Mouse (Mus musculus): ENCODE results near the gene Olfr1044. TPM values are rescaled to one million over a fixed set of nuclear protein-coding genes. Genes with fewer than 3 reads are reported as not detected.
"Not testable (repeated sequence)": the region's sequence is repeated elsewhere in the genome, so short reads cannot be mapped to it uniquely, and the experiment has no call there.

Gene Olfr1044
- polyA plus RNA-seq (2015; fragmentation: Nextera tagmentation; extraction: Ambion mirVana), result not detected in 2 replicates

GRCm38 (mm10) chr2:86177720-86178119 lies at the start of gene Olfr1044:
Gene Olfr1044 (minus strand): TSS chr2:86177820.
- Histone ChIP-seq H3K9ac (replicated peaks) (no peak within 1 kb of the TSS), H3K4me3 (no peak within 1 kb of the TSS), H3K4me1 (no peaks in the 10 kb centered on the region), H3K27ac (replicated peaks) (no peak within 1 kb of the TSS), H3K36me3 (no peaks in the 10 kb centered on the region), H3K27me3 (no peaks in the 10 kb centered on the region), H3K9me3 (no peaks in the 10 kb centered on the region), H3K4me2 (replicated peaks) (no peak within 1 kb of the TSS)
- ATAC-seq (replicated peaks), result no peak

- Histone ChIP-seq H3K36me3 (no peaks in the 10 kb centered on the region), H3K4me3 (no peak within 1 kb of the TSS), H3K27me3 (no peaks in the 10 kb centered on the region), H3K4me2 (replicated peaks) (no peak within 1 kb of the TSS), H3K9me3 (no peaks in the 10 kb centered on the region), H3K4me1 (no peaks in the 10 kb centered on the region), H3K27ac (replicated peaks) (no peak within 1 kb of the TSS), H3K9ac (replicated peaks) (no peak within 1 kb of the TSS)
- ATAC-seq (replicated peaks), result no peak
- 71% methylated on average over 2 of the region's 2 CpGs for WGBS
Observed at GRCm38 (mm10) chr2:86219214-86219613, 41.6 kb upstream of the Olfr1044 start, which contains the start of gene Olfr1046. Gene Olfr1046 (minus strand): TSS chr2:86219314.

GRCm38 (mm10) chr2:86202909-86203308 lies 25.3 kb upstream of the Olfr1044 start, which contains the start of gene Olfr1045:
Gene Olfr1045 (minus strand): TSS chr2:86203009.
- Histone ChIP-seq H3K27ac (replicated peaks) (no peak within 1 kb of the TSS), H3K4me3 (no peak within 1 kb of the TSS), H3K9ac (replicated peaks) (no peak within 1 kb of the TSS), H3K4me2 (replicated peaks) (no peak within 1 kb of the TSS), H3K4me1 (no peaks in the 10 kb centered on the region), H3K27me3 (no peaks in the 10 kb centered on the region), H3K36me3 (no peaks in the 10 kb centered on the region), H3K9me3 (no peaks in the 10 kb centered on the region)
- no peak for ATAC-seq (replicated peaks)

GRCm38 (mm10) chr2:86195863-86196262 lies 18.2 kb upstream of the Olfr1044 start:
- ATAC-seq (replicated peaks), result no peak
- Histone ChIP-seq H3K4me1 (no peaks in the 10 kb centered on the region), H3K9me3 (no peaks in the 10 kb centered on the region), H3K27me3 (no peaks in the 10 kb centered on the region), H3K36me3 (no peaks in the 10 kb centered on the region), H3K27ac (replicated peaks) (no peak overlapping the region), H3K4me2 (replicated peaks) (no peak overlapping the region), H3K4me3 (no peak overlapping the region), H3K9ac (replicated peaks) (no peak overlapping the region)
- 54% methylated on average over 1 of the region's 1 CpGs for WGBS

- no peaks in the 10 kb centered on the region for H3K36me3 ChIP-seq
- no peaks in the 10 kb centered on the region for H3K4me1 ChIP-seq
- H3K27me3 ChIP-seq, result no peaks in the 10 kb centered on the region
- no peak within 1 kb of the TSS for H3K4me2 ChIP-seq (replicated peaks)
- no peak within 1 kb of the TSS for H3K4me3 ChIP-seq
- no peaks in the 10 kb centered on the region for H3K9me3 ChIP-seq
- ATAC-seq (replicated peaks), result no peak
- H3K9ac ChIP-seq (replicated peaks), result no peak within 1 kb of the TSS
- no peak within 1 kb of the TSS for H3K27ac ChIP-seq (replicated peaks)
Observed at GRCm38 (mm10) chr2:86185583-86185982, 8.0 kb upstream of the Olfr1044 start, which contains the start of gene Olfr52. Gene Olfr52 (minus strand): TSS chr2:86185683.

GRCm38 (mm10) chr2:86179950-86180349 lies 2.3 kb upstream of the Olfr1044 start:
- H3K4me1 ChIP-seq, result no peaks in the 10 kb centered on the region
- WGBS, result 80% methylated on average over 3 of the region's 3 CpGs

GRCm38 (mm10) chr2:86175422-86175821 lies 2.2 kb downstream of the Olfr1044 start:
- 88% methylated on average over 7 of the region's 7 CpGs for WGBS
- not testable (repeated sequence) for ATAC-seq (replicated peaks)

More at GRCm38 (mm10) chr2:86179950-86180349, 2.3 kb upstream of the Olfr1044 start:
- Histone ChIP-seq H3K36me3 (no peaks in the 10 kb centered on the region), H3K27ac (replicated peaks) (no peak overlapping the region), H3K27me3 (no peaks in the 10 kb centered on the region), H3K9me3 (no peaks in the 10 kb centered on the region), H3K9ac (replicated peaks) (no peak overlapping the region), H3K4me2 (replicated peaks) (no peak overlapping the region), H3K4me3 (no peak overlapping the region)
- ATAC-seq (replicated peaks), result no peak

GRCm38 (mm10) chr2:86167422-86167821 lies 10.2 kb downstream of the Olfr1044 start, which contains the start of gene Olfr1043:
Gene Olfr1043 (minus strand): TSS chr2:86167522.
- 90% methylated on average over 2 of the region's 2 CpGs for WGBS
- Histone ChIP-seq H3K4me3 (no peak within 1 kb of the TSS), H3K36me3 (no peaks in the 10 kb centered on the region), H3K4me1 (no peaks in the 10 kb centered on the region), H3K27me3 (no peaks in the 10 kb centered on the region), H3K4me2 (replicated peaks) (no peak within 1 kb of the TSS), H3K9ac (replicated peaks) (no peak within 1 kb of the TSS), H3K27ac (replicated peaks) (no peak within 1 kb of the TSS), H3K9me3 (no peaks in the 10 kb centered on the region)
- no peak for ATAC-seq (replicated peaks)

More at GRCm38 (mm10) chr2:86175422-86175821, 2.2 kb downstream of the Olfr1044 start:
- H3K4me1 ChIP-seq; H3K4me2 ChIP-seq (replicated peaks); H3K9ac ChIP-seq (replicated peaks); H3K27me3 ChIP-seq; H3K4me3 ChIP-seq; H3K36me3 ChIP-seq; H3K9me3 ChIP-seq; H3K27ac ChIP-seq (replicated peaks): not testable (repeated sequence)

GRCm38 (mm10) chr2:86161738-86162137 lies 15.9 kb downstream of the Olfr1044 start, which contains the start of gene Olfr1042:
Gene Olfr1042 (minus strand): TSS chr2:86161838.
- H3K9ac ChIP-seq (replicated peaks), result no peak within 1 kb of the TSS
- 83% methylated on average over 2 of the region's 2 CpGs for WGBS
- no peaks in the 10 kb centered on the region for H3K4me1 ChIP-seq
- ATAC-seq (replicated peaks), result no peak
- H3K27ac ChIP-seq (replicated peaks), result no peak within 1 kb of the TSS
- H3K27me3 ChIP-seq, result no peaks in the 10 kb centered on the region
- H3K36me3 ChIP-seq, result no peaks in the 10 kb centered on the region
- H3K4me2 ChIP-seq (replicated peaks), result no peak within 1 kb of the TSS
- H3K4me3 ChIP-seq, result no peak within 1 kb of the TSS
- H3K9me3 ChIP-seq, result no peaks in the 10 kb centered on the region

- Histone ChIP-seq H3K36me3 (no peaks in the 10 kb centered on the region), H3K27ac (replicated peaks) (no peak within 1 kb of the TSS), H3K9me3 (no peaks in the 10 kb centered on the region), H3K4me2 (replicated peaks) (no peak within 1 kb of the TSS), H3K9ac (replicated peaks) (no peak within 1 kb of the TSS), H3K27me3 (no peaks in the 10 kb centered on the region), H3K4me3 (no peak within 1 kb of the TSS), H3K4me1 (no peaks in the 10 kb centered on the region)
- 89% methylated on average over 1 of the region's 1 CpGs for WGBS
- no peak for ATAC-seq (replicated peaks)
Observed at GRCm38 (mm10) chr2:86146632-86147031, 31.0 kb downstream of the Olfr1044 start, which contains the start of gene Olfr1040. Gene Olfr1040 (minus strand): TSS chr2:86146732.

- ATAC-seq (replicated peaks), result no peak
- H3K9ac ChIP-seq (replicated peaks), result no peak within 1 kb of the TSS
- H3K4me1 ChIP-seq, result no peaks in the 10 kb centered on the region
- no peaks in the 10 kb centered on the region for H3K27me3 ChIP-seq
- H3K9me3 ChIP-seq, result no peaks in the 10 kb centered on the region
- H3K27ac ChIP-seq (replicated peaks), result no peak within 1 kb of the TSS
- no peak within 1 kb of the TSS for H3K4me3 ChIP-seq
- no peaks in the 10 kb centered on the region for H3K36me3 ChIP-seq
- no peak within 1 kb of the TSS for H3K4me2 ChIP-seq (replicated peaks)
- WGBS, result 94% methylated on average over 1 of the region's 1 CpGs
Observed at GRCm38 (mm10) chr2:86135828-86136227, 41.8 kb downstream of the Olfr1044 start, which contains the start of gene Olfr1039. Gene Olfr1039 (minus strand): TSS chr2:86135928.

Data from forebrain, embryonic 15.5 days (tissue).